Mouse (Mus musculus) heart, adult 2 months (tissue): ENCODE results near the gene Aqp5.

Experiments
- CTCF ChIP-seq: fragments of 200-600 bp; IDR thresholded peaks from 2 replicates; pipeline ENCODE4 v1.8.1; 2022; ENCODE audit warnings: antibody characterized with exemption, mild to moderate bottlenecking, moderate library complexity
- EP300 ChIP-seq: fragments of 200-500 bp; IDR thresholded peaks from 2 replicates; pipeline ENCODE4 v1.6.1; 2011; ENCODE audit warnings: low read depth, low read length, control low read depth; ENCODE audit not compliant: insufficient read depth
- POLR2A ChIP-seq: fragments of 200-500 bp; IDR thresholded peaks from 2 replicates; pipeline ENCODE4 v1.6.1; 2011; ENCODE audit warnings: mild to moderate bottlenecking, low read depth, low read length, control low read depth; ENCODE audit not compliant: insufficient read depth

- TF ChIP-seq CTCF = no peak
- no peak for TF ChIP-seq POLR2A
- TF ChIP-seq EP300 = no peak
These were observed 23.7 kb downstream of the Aqp5 start for GRCm38 (mm10) chr15:99614273-99614672.
